Mouse (Mus musculus): Measurements from ENCODE around the gene Cx3cl1. TPM values are rescaled to one million over a fixed set of nuclear protein-coding genes. Genes with fewer than 3 reads are reported as not detected.

The Cx3cl1 gene
- total and polyA plus RNA-seq, 3 experiments = 0.38 TPM; not detected in 2

GRCm38 (mm10) chr8:94826210-94826609 lies 54.4 kb downstream of the Cx3cl1 start:
- H3K4me3 ChIP-seq (ENCODE audit: low read depth, low read length) = no peak overlapping the region
- TF ChIP-seq CTCF (IDR thresholded peaks at IDR 0.05; ENCODE audit: low read depth, low read length) (no peak), TAL1 (conservative IDR thresholded peaks at IDR 0.05; ENCODE audit: low read depth, low read length) (no peak), GATA2 (IDR thresholded peaks at IDR 0.05; ENCODE audit: borderline replicate concordance, low read depth, low read length) (no peak), POLR2AphosphoS5 (IDR thresholded peaks at IDR 0.05; ENCODE audit: insufficient replicate concordance, low read depth, low read length) (no peak), GATA1 (IDR thresholded peaks at IDR 0.05; ENCODE audit: borderline replicate concordance, low read length) (no peak)
- peaks cover 20% of the 10 kb centered on the region for H3K4me1 ChIP-seq (ENCODE audit: insufficient read depth, low read depth, low read length)
- ATAC-seq (ENCODE audit: extremely low read depth, insufficient number of reproducible peaks, low FRiP score, poor library complexity, severe bottlenecking) = no peak
- DNase-seq (ENCODE audit: low spot score) = no peak
- H3K36me3 ChIP-seq (replicated peaks) = peaks cover 92% of the 10 kb centered on the region
- no peaks in the 10 kb centered on the region; the same call in 1 of the 2 replicates for H3K9me3 ChIP-seq (replicated peaks)
- H3K27me3 ChIP-seq (ENCODE audit: insufficient read depth, low read length) = no peaks in the 10 kb centered on the region; the same call in 1 of the 2 replicates

DNA sequence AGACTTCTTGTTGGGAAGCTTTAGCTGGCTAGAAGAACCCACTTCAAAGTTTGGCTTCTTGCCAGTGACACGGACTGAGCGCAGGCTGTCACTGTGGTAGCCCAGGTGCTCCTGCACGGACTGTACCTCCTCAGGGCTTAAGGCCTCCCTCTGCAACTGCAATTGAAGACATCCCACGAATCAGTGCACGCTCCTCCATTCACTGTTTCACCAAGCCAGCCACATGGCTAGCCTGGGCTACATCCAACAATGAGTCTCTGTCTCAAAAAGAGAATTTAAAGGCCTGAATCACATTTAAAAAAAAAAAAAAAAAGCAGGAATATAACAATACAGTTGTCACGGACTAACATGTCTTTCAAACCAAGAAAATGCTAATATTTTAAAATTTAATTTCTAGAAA lies 56.5 kb downstream of the Cx3cl1 start:
- peaks cover 25% of the 10 kb centered on the region; the same call in 1 of the 2 replicates for H3K4me1 ChIP-seq (ENCODE audit: insufficient read depth, low read depth, low read length)
- TF ChIP-seq GATA1 (IDR thresholded peaks at IDR 0.05; ENCODE audit: borderline replicate concordance, low read length) = no peak
- no peak for TF ChIP-seq TAL1 (conservative IDR thresholded peaks at IDR 0.05; ENCODE audit: low read depth, low read length)
- TF ChIP-seq CTCF (IDR thresholded peaks at IDR 0.05; ENCODE audit: low read depth, low read length) = no peak
- TF ChIP-seq GATA2 (IDR thresholded peaks at IDR 0.05; ENCODE audit: borderline replicate concordance, low read depth, low read length) = no peak
- no peak for TF ChIP-seq POLR2AphosphoS5 (IDR thresholded peaks at IDR 0.05; ENCODE audit: insufficient replicate concordance, low read depth, low read length)
- peaks cover 92% of the 10 kb centered on the region for H3K36me3 ChIP-seq (replicated peaks)
- DNase-seq (ENCODE audit: low spot score) (no peak), ATAC-seq (ENCODE audit: extremely low read depth, insufficient number of reproducible peaks, low FRiP score, poor library complexity, severe bottlenecking) (no peak)
- H3K9me3 ChIP-seq (replicated peaks) = no peaks in the 10 kb centered on the region; the same call in 1 of the 2 replicates
- no peak overlapping the region for H3K4me3 ChIP-seq (ENCODE audit: low read depth, low read length)
- no peaks in the 10 kb centered on the region; the same call in 1 of the 2 replicates for H3K27me3 ChIP-seq (ENCODE audit: insufficient read depth, low read length)

Other genes starting within 250 kb of the Cx3cl1 start
- gene Cpne2, start 239.0 kb upstream of the Cx3cl1 start, total RNA-seq (2014; fragmentation: Nextera tagmentation) = not detected in 2 replicates
- gene Cpne2, start 239.0 kb upstream of the Cx3cl1 start, total RNA-seq (2017) = 0.38 TPM in 1 of 2 replicates, not detected in the other
- gene Cpne2, start 239.0 kb upstream of the Cx3cl1 start, polyA plus RNA-seq (2012) = 0.13 and 0.18 TPM in 2 replicates
- 136 and 144 TPM in 2 replicates for gene Rspry1, start 170.1 kb upstream of the Cx3cl1 start, total RNA-seq (2014; fragmentation: Nextera tagmentation)
- gene Rspry1, start 170.1 kb upstream of the Cx3cl1 start, total RNA-seq (2017) = 114 and 123 TPM in 2 replicates
- gene Rspry1, start 170.1 kb upstream of the Cx3cl1 start, polyA plus RNA-seq (2012) = 12.0 and 14.9 TPM in 2 replicates
- gene Fam192a, start 170.0 kb upstream of the Cx3cl1 start, total RNA-seq (2014; fragmentation: Nextera tagmentation) = 53.3 and 65.7 TPM in 2 replicates
- gene Fam192a, start 170.0 kb upstream of the Cx3cl1 start, total RNA-seq (2017) = 81.1 and 103 TPM in 2 replicates
- gene Fam192a, start 170.0 kb upstream of the Cx3cl1 start, polyA plus RNA-seq (2012) = 103 and 122 TPM in 2 replicates
- 93.0 and 123 TPM in 2 replicates for gene Arl2bp, start 105.4 kb upstream of the Cx3cl1 start, total RNA-seq (2014; fragmentation: Nextera tagmentation)
- 156 and 180 TPM in 2 replicates for gene Arl2bp, start 105.4 kb upstream of the Cx3cl1 start, total RNA-seq (2017)
- gene Arl2bp, start 105.4 kb upstream of the Cx3cl1 start, polyA plus RNA-seq (2012) = 71.6 and 104 TPM in 2 replicates
- not detected in 2 replicates for gene Pllp, start 75.7 kb upstream of the Cx3cl1 start, total RNA-seq (2014; fragmentation: Nextera tagmentation)
- gene Pllp, start 75.7 kb upstream of the Cx3cl1 start, total RNA-seq (2017) = 0.12 and 0.22 TPM in 2 replicates
- not detected in 2 replicates for gene Pllp, start 75.7 kb upstream of the Cx3cl1 start, polyA plus RNA-seq (2012)
- gene Ccl22, start 26.4 kb upstream of the Cx3cl1 start, total RNA-seq (2014; fragmentation: Nextera tagmentation) = not detected in 2 replicates
- 0.22 TPM in 1 of 2 replicates, not detected in the other for gene Ccl22, start 26.4 kb upstream of the Cx3cl1 start, total RNA-seq (2017)
- 0.02 TPM in 1 of 2 replicates, not detected in the other for gene Ccl22, start 26.4 kb upstream of the Cx3cl1 start, polyA plus RNA-seq (2012)
- not detected in 2 replicates for gene Ccl17, start 38.4 kb downstream of the Cx3cl1 start, total RNA-seq (2014; fragmentation: Nextera tagmentation)
- gene Ccl17, start 38.4 kb downstream of the Cx3cl1 start, total RNA-seq (2017) = not detected in 2 replicates
- not detected in 2 replicates for gene Ccl17, start 38.4 kb downstream of the Cx3cl1 start, polyA plus RNA-seq (2012)
- gene Coq9, start 66.3 kb downstream of the Cx3cl1 start, total RNA-seq (2014; fragmentation: Nextera tagmentation) = 60.7 and 68.8 TPM in 2 replicates
- 38.2 and 49.3 TPM in 2 replicates for gene Coq9, start 66.3 kb downstream of the Cx3cl1 start, total RNA-seq (2017)
- gene Coq9, start 66.3 kb downstream of the Cx3cl1 start, polyA plus RNA-seq (2012) = 109 and 133 TPM in 2 replicates
- 56.3 and 75.9 TPM in 2 replicates for gene Ciapin1, start 66.3 kb downstream of the Cx3cl1 start, total RNA-seq (2014; fragmentation: Nextera tagmentation)
- 54.0 and 61.0 TPM in 2 replicates for gene Ciapin1, start 66.3 kb downstream of the Cx3cl1 start, total RNA-seq (2017)
- 450 and 629 TPM in 2 replicates for gene Ciapin1, start 66.3 kb downstream of the Cx3cl1 start, polyA plus RNA-seq (2012)
- gene Polr2c, start 85.4 kb downstream of the Cx3cl1 start, total RNA-seq (2014; fragmentation: Nextera tagmentation) = 92.6 and 95.8 TPM in 2 replicates
- gene Polr2c, start 85.4 kb downstream of the Cx3cl1 start, total RNA-seq (2017) = 65.5 and 66.1 TPM in 2 replicates
- 18.5 and 33.8 TPM in 2 replicates for gene Polr2c, start 85.4 kb downstream of the Cx3cl1 start, polyA plus RNA-seq (2012)
- gene Dok4, start 104.3 kb downstream of the Cx3cl1 start, total RNA-seq (2014; fragmentation: Nextera tagmentation) = 0.53 and 3.7 TPM in 2 replicates
- gene Dok4, start 104.3 kb downstream of the Cx3cl1 start, total RNA-seq (2017) = 0.93 and 1.2 TPM in 2 replicates
- gene Dok4, start 104.3 kb downstream of the Cx3cl1 start, polyA plus RNA-seq (2012) = 0.51 and 0.72 TPM in 2 replicates
- 5.5 and 7.7 TPM in 2 replicates for gene Ccdc102a, start 146.1 kb downstream of the Cx3cl1 start, total RNA-seq (2014; fragmentation: Nextera tagmentation)
- 3.3 and 4.5 TPM in 2 replicates for gene Ccdc102a, start 146.1 kb downstream of the Cx3cl1 start, total RNA-seq (2017)
- gene Ccdc102a, start 146.1 kb downstream of the Cx3cl1 start, polyA plus RNA-seq (2012) = 20.5 and 26.3 TPM in 2 replicates
- gene Adgrg5, start 151.7 kb downstream of the Cx3cl1 start, total RNA-seq (2014; fragmentation: Nextera tagmentation) = 3.2 and 6.4 TPM in 2 replicates
- 0.76 and 0.87 TPM in 2 replicates for gene Adgrg5, start 151.7 kb downstream of the Cx3cl1 start, total RNA-seq (2017)
- 1.9 and 2.9 TPM in 2 replicates for gene Adgrg5, start 151.7 kb downstream of the Cx3cl1 start, polyA plus RNA-seq (2012)
- gene Adgrg1, start 202.7 kb downstream of the Cx3cl1 start, total RNA-seq (2014; fragmentation: Nextera tagmentation) = 339 and 345 TPM in 2 replicates
- 54.0 and 57.7 TPM in 2 replicates for gene Adgrg1, start 202.7 kb downstream of the Cx3cl1 start, total RNA-seq (2017)
- gene Adgrg1, start 202.7 kb downstream of the Cx3cl1 start, polyA plus RNA-seq (2012) = 211 and 229 TPM in 2 replicates
- not detected in 2 replicates for gene Adgrg3, start 245.7 kb downstream of the Cx3cl1 start, total RNA-seq (2014; fragmentation: Nextera tagmentation)
- 0.17 and 0.49 TPM in 2 replicates for gene Adgrg3, start 245.7 kb downstream of the Cx3cl1 start, total RNA-seq (2017)
- gene Adgrg3, start 245.7 kb downstream of the Cx3cl1 start, polyA plus RNA-seq (2012) = 0.10 and 0.12 TPM in 2 replicates